Mouse (Mus musculus) c-Kit-positive CD71-positive TER-119-positive erythroid progenitor cells, embryonic 14.5 days (primary cell): ENCODE measurements around the gene Ldlrad3.

ENCODE experiments used
- DNase-seq: peaks from one replicate; pipeline ENCODE4 v3.0.0-alpha.2; 2013; ENCODE audit warnings: low spot score

Ldlrad3 gene

DNA sequence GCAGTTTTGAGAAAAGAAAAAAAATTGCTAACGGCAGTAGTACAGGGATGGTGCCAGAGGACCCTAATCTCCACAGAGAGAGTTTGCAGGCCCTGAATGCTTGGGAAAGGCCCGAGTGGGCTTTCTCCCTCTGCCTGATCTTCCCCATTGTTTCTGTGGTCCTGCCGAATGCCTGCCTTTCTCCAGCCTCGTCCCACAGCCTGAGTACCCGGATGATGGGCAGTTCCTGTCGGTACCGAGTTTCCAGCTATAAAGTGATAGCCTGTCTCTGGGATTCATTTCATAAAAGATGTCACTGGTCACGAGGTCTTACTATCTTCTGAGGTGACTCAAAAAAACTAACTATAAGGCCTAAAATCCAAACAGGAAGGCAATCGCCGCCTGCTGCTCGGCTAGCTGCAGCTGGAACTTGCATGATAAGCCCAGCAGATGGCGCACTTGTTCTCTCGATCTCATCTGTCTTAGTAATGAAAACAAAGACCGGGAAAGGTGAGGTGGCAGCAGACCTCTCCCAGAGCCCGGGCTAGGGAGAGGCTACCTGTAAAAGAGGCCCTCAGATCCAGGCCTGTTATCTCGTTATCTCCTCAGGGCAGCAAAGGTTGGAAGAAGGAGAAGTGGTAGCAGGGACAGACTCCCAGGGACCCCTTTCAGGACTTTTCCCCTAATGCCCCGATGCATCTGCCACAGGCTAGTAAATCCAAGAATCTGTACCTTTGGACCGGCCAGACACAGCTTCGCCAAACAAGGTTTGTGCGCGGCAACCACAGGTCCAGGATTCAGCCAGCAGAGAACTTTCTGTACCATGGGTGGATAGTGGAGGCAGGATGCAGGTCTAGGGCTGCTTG lies 280.4 kb downstream of the Ldlrad3 start:
- DNase-seq: peak; percentile 60

DNA sequence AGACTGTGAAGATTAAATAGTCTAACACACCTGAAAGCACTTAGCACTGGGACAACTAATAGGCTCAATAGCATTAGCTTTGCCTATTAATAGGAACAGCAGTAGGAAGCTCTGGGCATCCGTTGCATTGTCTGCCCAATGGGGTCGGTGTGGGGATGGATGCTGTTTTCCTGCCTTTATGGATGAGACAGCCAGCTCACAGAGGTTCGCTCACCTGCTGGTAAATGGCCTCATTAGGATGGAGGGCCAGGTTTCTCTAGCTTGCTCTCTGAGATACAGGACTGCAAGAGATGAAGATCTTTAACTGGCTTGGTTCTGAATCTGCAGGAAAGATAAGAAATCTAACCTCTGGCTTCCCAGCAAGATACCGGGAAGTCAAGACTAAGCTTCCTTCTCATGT lies 284.0 kb downstream of the Ldlrad3 start:
- no peak for DNase-seq
